Mouse (Mus musculus): ENCODE measurements at regions not wholly inside any gene's neighbourhood (a gene's known extent, or its start where the extent isn't known, plus 50 kb on each side); places are given as distances from the start of the nearest gene placed in this dataset.

DNA sequence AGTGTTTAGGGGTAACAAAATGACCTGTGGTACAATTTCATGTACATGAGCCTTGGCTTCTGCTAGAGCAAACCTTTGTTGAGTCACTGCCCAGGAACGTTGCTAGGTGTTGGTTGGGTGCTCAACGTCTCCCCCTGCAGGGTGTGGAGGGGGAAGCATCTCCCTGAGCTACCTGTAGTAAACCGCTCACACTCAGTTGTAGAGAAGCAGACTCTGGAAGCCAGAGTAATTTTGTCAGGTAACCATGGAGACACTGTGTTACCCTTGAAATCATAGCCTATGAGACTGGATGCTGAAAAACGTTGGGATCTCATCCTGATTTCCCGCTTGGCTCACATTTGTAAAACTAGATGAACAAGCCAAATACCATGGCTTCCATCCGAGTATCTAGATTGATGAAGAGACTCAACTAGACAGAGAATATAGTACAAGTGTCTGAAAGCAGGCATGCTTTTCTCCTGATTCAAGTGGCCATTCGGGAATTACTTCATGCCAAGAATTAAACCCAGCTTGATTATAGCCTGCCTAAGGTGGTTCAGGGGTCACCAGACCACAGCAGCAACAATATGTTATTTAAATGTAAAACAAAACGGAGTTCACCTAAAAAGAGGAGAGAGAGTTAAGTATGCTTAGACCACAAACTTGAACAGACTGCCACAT lies 63.7 kb upstream of the Ctla4 start:
- DNase-seq, result peak; percentile 30 to 58

DNA sequence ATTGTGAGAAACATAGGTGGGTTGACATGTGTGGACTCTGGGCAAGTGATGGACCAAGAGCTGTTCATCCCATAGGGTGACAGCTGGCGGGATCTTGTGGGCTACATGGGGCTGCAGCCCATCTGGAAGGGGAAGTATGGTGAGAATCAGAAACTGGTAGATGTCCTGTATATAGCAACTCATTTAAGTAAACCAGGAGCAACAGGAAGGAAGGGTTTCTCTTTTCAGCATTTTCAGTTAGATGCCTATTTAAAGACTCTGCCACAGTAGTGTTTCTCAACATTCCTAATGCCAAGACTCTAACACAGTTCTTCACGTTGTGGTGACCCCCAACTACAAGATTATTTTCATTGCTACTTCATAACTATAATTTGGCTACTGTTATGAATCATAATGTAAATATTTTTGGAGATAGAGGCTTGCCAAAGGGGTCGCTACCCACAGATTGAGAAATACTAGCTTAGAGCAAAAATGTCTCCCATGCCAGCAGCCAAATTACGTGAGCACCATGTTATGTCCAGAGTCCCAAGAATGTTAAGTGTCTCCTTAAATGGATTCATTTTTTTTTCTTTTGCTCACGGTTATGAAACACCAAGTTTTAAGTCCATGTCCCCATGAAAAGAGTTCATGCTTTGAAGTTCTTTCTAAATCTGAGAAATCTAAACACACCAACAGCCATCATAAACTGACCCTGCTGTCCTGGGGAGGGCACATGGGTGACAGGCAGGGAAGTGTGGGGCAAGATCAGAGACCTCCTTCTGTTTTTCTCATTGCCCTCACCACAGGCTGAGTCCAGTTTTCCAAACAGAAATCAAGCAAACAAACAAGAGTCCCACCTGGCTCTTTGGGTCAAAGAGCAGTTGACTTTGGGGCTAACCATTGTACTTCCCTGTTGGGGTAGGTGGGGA lies 62.3 kb upstream of the Ctla4 start:
- DNase-seq, result no peak

DNA sequence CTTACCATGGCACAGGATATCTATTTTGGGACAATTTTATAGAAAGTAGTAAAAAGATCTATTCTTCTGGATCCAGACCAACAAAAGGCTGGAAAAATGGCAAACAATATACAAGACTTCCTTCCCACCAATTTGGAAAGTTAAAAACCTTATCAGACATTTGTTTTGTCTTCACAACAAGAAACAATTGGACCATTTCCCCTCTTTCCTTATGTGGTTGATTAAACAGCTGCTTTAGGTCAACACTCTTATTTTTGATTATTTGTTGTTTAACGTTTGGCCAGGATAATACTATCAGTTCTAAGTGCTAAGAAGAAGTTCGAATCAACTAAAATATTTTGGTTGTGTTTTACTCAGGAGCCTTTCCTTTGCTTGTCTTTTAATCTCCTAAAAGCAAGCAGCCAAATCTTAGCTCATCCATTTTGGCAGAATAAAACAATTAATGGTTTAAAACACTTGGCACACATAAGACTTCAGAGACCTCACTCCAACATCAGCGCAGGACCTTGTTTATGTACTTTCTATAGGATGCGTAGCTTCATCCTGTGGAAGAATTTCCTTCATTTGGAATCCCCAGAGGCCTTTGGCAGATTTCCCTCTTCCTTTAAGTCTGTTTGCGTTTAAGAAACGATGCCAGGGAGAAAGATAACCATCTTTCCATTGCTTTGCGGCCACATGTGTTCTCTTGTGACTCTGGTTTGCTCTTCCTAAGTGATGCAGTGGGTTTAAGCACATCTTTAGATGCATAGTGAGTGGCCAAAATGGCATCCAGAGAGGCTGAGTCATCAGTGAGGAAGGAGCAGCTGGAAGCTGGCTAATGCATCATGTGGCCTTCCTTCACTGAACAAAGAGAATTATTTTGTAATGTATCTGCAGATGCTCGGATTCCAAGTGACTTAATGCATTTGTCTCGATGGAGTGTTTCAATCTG lies 61.3 kb upstream of the Ctla4 start:
- no peak for DNase-seq

DNA sequence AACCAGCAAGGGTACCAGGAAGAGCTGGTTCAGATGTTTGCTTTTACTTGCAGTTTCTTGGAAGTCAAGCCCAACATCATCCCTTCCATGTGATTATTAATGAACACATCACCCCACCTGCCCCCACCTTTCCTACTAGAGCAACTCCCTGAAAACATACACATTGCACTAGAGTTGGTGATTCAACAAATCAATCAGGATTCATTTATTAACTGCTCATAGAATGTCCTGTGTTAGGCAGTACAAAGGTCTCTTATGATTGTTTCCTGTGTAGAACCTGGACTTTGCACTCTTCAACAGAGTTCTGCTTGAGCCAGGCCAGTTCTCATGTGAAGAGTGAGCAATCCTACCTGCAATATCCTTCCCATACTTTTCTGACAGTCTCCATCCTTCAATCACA lies 59.8 kb upstream of the Ctla4 start:
- DNase-seq, result no peak

DNA sequence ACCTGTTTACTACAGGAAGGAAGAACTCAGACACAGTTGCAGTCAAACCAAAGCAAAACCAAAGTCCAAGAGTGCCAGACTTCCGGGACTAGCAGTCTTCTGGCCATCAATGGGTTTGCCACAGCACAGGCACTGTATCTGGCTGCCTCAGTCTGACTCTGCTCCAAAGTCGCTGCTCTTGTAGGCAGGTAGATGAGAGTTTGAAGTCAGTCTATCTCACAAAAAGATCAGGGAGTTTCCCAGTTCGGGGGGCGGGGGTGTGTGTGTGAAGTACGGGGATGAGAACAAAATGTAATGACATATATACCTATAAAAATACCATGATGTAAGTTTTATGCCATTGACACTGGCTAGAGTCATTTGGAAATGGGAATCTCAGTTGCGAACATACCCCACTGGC lies 58.6 kb upstream of the Ctla4 start:
- DNase-seq, result no peak

DNA sequence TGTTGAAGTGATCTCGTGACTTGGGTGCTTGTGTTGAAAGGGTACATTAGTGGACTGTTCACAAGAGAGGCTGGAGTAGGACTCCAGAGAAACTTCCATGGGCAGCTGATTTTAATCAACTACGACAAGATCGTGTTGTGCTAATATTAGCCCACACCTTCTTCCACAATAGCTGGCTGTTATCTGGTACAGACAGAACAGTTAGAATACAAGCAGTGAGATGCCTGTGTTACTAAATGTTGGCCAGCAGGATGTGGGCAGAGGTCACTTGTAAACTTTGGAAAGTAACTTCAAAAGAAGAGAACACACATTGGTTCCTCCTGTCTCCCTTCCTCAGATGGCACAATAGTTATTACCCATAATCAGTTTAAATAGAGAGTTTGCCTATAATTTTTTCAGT lies 57.0 kb upstream of the Ctla4 start:
- DNase-seq, result no peak

DNA sequence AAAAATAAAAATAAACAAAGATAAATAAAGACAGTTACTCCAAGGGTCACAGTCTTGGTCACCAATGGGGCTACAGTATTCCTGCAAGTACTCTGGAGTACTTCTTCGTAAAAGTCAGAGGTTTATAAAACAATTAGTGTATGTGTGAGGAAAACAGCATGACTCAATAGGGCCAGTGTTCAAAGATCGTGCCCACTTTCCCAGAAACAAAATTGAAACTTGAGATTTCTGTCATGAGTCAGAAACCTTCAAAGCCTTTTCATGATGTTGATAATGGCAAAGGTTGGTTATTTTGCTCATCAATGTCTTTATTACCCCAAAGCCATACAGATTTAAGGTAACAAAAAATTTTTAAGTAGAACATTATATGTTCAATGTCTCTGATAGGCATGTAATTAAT lies 53.1 kb upstream of the Ctla4 start:
- no peak for DNase-seq

Measured in cerebellum, postnatal 25 days (tissue).